Mouse (Mus musculus) forebrain, embryonic 11.5 days (tissue): ENCODE measurements at regions not wholly inside any gene's neighbourhood (a gene's known extent, or its start where the extent isn't known, plus 50 kb on each side); places are given as distances from the start of the nearest gene placed in this dataset.

Experiments used
- ATAC-seq: fragments of 200-750 bp; cut with Nextera tagmentation; replicated peaks from 2 replicates; pipeline ENCODE4 v1.8.0; 2017; ENCODE audit warnings: moderate TSS enrichment; ENCODE audit not compliant: low FRiP score
- DNase-seq: peaks from one replicate; pipeline ENCODE4 v3.0.0-alpha.2; 2017; ENCODE audit warnings: low spot score
- H3K27ac ChIP-seq: fragments of 300-500 bp; sonication (generic); 2 replicates; pipeline ENCODE4 v1.5.1; 2014; ENCODE audit warnings: low read depth, low read length
- H3K27me3 ChIP-seq: fragments of 300-500 bp; sonication (generic); 2 replicates; pipeline ENCODE4 v1.6.1; 2014; ENCODE audit warnings: mild to moderate bottlenecking, low read length, mixed read lengths; ENCODE audit not compliant: control insufficient read depth, insufficient read depth
- H3K36me3 ChIP-seq: fragments of 300-500 bp; sonication (generic); 2 replicates; pipeline ENCODE4 v1.6.1; 2014; ENCODE audit warnings: mild to moderate bottlenecking, low read length, moderate library complexity, mixed read lengths; ENCODE audit not compliant: control insufficient read depth, insufficient read depth
- H3K4me1 ChIP-seq: fragments of 300-500 bp; sonication (generic); replicated peaks from 2 replicates; pipeline ENCODE4 v1.6.1; 2014; ENCODE audit warnings: low read length, mixed read lengths; ENCODE audit not compliant: control insufficient read depth, insufficient read depth
- H3K4me2 ChIP-seq: fragments of 300-500 bp; sonication (generic); 2 replicates; pipeline ENCODE4 v1.6.1; 2014; ENCODE audit warnings: low read depth, mild to moderate bottlenecking, low read length, moderate library complexity, mixed read lengths; ENCODE audit not compliant: severe bottlenecking
- H3K4me3 ChIP-seq: fragments of 300-500 bp; sonication (generic); 2 replicates; pipeline ENCODE4 v1.5.1; 2014; ENCODE audit warnings: low read depth, low read length
- H3K9ac ChIP-seq: fragments of 300-500 bp; sonication (generic); 2 replicates; pipeline ENCODE4 v1.6.1; 2014; ENCODE audit warnings: low read length
- H3K9me3 ChIP-seq: fragments of 300-500 bp; sonication (generic); 2 replicates; pipeline ENCODE4 v1.6.1; 2016; ENCODE audit warnings: low read length, mixed read lengths; ENCODE audit not compliant: control insufficient read depth
- WGBS: fragments of 180-500 bp; shearing (Covaris S2); extraction: QIAGEN DNeasy Blood & Tissue Kit; methylation state at CpG from one replicate; pipeline ENCODE4 v1.1.7; 2014; 5-methylcytosine and 5-hydroxymethylcytosine counted together

GRCm38 (mm10) chrX:22961338-22961737, 403.5 kb downstream of the Klhl13 start:
- no peak overlapping the region for H3K27ac ChIP-seq

GRCm38 (mm10) chrX:22950406-22951256, 414.3 kb downstream of the Klhl13 start:
- Histone ChIP-seq H3K4me1 (no peaks in the 10 kb centered on the region), H3K9me3 (no peaks in the 10 kb centered on the region), H3K27ac (no peak overlapping the region), H3K4me2 (no peak overlapping the region), H3K36me3 (no peaks in the 10 kb centered on the region), H3K4me3 (no peak overlapping the region), H3K27me3 (no peaks in the 10 kb centered on the region), H3K9ac (no peak overlapping the region)
- 36% methylated on average over 3 of the region's 3 CpGs for WGBS
- ATAC-seq (0 out of 2 replicates have a peak, but pooled peaks have one; percentile 49), DNase-seq (no peak)

More at GRCm38 (mm10) chrX:22961338-22961737, 403.5 kb downstream of the Klhl13 start:
- no peaks in the 10 kb centered on the region for H3K4me1 ChIP-seq
- no peaks in the 10 kb centered on the region for H3K9me3 ChIP-seq
- H3K27me3 ChIP-seq = no peaks in the 10 kb centered on the region
- no peak overlapping the region for H3K4me3 ChIP-seq
- H3K4me2 ChIP-seq = no peak overlapping the region
- no peak overlapping the region for H3K9ac ChIP-seq
- no peaks in the 10 kb centered on the region for H3K36me3 ChIP-seq
- DNase-seq = no peak
- ATAC-seq = peak; percentile 70
